ENCODE assay signal across 27 mouse cellular contexts in the genomic region with DNA sequence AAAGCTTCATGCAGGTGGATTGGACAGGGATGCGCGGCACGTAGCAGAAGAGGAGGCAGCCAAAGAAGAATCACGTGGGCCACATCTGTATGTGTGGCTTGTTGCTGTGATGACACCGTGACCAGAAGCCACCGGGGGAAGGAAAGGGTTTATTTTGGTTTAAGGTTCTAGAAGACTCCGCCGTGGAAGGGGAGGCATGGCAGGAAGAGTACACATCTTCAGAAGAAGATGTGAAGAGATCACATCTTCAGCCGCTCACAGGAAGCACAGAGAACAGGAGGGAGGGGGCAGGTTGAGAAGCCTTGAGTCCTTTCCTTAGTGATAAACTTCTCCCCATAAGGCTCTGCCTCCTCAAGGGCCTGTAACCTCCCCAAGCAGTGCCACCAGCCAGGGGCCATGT. TPM values are rescaled to one million over a fixed set of nuclear protein-coding genes. Genes with fewer than 3 reads are reported as not detected.
A peak's percentile ranks its signal among the peaks of the same experiment; 100 is the strongest.
DNase-seq lines count a peak whose midpoint lies in the region; ATAC-seq and TF ChIP-seq lines count a peak whose summit lies in the region.
"Had no signal": no experiment of that assay in that cellular context is flagged by ENCODE, and none has a peak within 500 bp of the region (broad histone marks: within the 10 kb centered on the region; RNA-seq: fewer than 3 reads in every experiment).

No protein-coding gene starts in this region.

- H3K4me2 ChIP-seq in midbrain, embryonic 14.5 days (ENCODE audit: low read length) = no peak overlapping the region
- H3K4me2 ChIP-seq: embryonic facial prominence, embryonic 13.5 days; forebrain, embryonic 15.5 days; heart, embryonic 13.5 days; hindbrain, embryonic 15.5 days; intestine, embryonic 15.5 days; limb, embryonic 13.5 days; liver, embryonic 11.5 days; midbrain, embryonic 12.5 days; neural tube, embryonic 15.5 days had no signal

- H3K9ac ChIP-seq in midbrain, embryonic 14.5 days (replicated peaks; ENCODE audit: low read length) = no peak overlapping the region
- H3K9ac ChIP-seq: embryonic facial prominence, embryonic 13.5 days; forebrain, embryonic 15.5 days; heart, embryonic 13.5 days; hindbrain, embryonic 15.5 days; intestine, embryonic 15.5 days; limb, embryonic 13.5 days; midbrain, embryonic 12.5 days; neural tube, embryonic 15.5 days had no signal

- no peaks in the 10 kb centered on the region for H3K9me3 ChIP-seq in midbrain, embryonic 14.5 days (ENCODE audit: control insufficient read depth, low read length)
- H3K9me3 ChIP-seq: embryonic facial prominence, embryonic 13.5 days; forebrain, embryonic 10.5 days; forebrain, embryonic 15.5 days; heart, embryonic 13.5 days; hindbrain, embryonic 15.5 days; intestine, embryonic 15.5 days; limb, embryonic 13.5 days; megakaryocyte, embryonic 14.5 days; midbrain, embryonic 12.5 days; neural tube, embryonic 15.5 days had no signal

- TF ChIP-seq POLR2A in spleen, adult 2 months (IDR thresholded peaks at IDR 0.05; ENCODE audit: low read depth, low read length) = no peak

- no peak for TF ChIP-seq CTCF in spleen, adult 2 months (IDR thresholded peaks at IDR 0.05; ENCODE audit: extremely low read depth, insufficient read depth, insufficient read length, insufficient replicate concordance)

- DNase-seq in spleen, adult 2 months (ENCODE audit: low read depth in 1 of 2, low spot score in 2 of 2) = no peak
- no peak for DNase-seq in spleen, postnatal 10 days (ENCODE audit: low spot score in 2 of 2)
- peak; percentile 72 for DNase-seq in CD4-positive, CD25-positive, alpha-beta regulatory T cell, adult 2 months (ENCODE audit: low read depth, low spot score)
- peak; percentile 76 for DNase-seq in induced T-regulatory cell, adult 2 months (ENCODE audit: low read depth)
- DNase-seq in thymus, postnatal 36 days = peak; percentile 31 to 48
- DNase-seq in midbrain, embryonic 14.5 days = no peak
- DNase-seq in cerebellum, postnatal 4 days (ENCODE audit: low spot score in 2 of 2) = no peak
- DNase-seq: adrenal gland, postnatal 14 days; cerebellum, adult 11-12 months; cerebellum, adult 9-11 months; heart, postnatal 10 days; kidney, adult 2 months; kidney, postnatal 36 days; lung, postnatal 4 days; right cerebral cortex, postnatal 25 days had no signal

- WGBS in spleen, adult 2 months = 61% methylated on average over 9 of the region's 9 CpGs
- WGBS in midbrain, embryonic 14.5 days = 95% methylated on average over 9 of the region's 9 CpGs

- peaks cover 19% of the 10 kb centered on the region; the same call in 1 of the 2 replicates for H3K4me1 ChIP-seq in spleen, adult 2 months (ENCODE audit: control insufficient read depth, insufficient read depth, insufficient read length)
- H3K4me1 ChIP-seq in midbrain, embryonic 14.5 days (ENCODE audit: control insufficient read depth, insufficient read depth, low read length) = no peaks in the 10 kb centered on the region

- H3K27ac ChIP-seq in spleen, adult 2 months (ENCODE audit: insufficient read depth, low read length) = peak overlapping the region; percentile 41; the same call in 1 of the 2 replicates
- no peak overlapping the region for H3K27ac ChIP-seq in midbrain, embryonic 14.5 days (replicated peaks; ENCODE audit: low read depth, low read length)
- H3K27ac ChIP-seq: embryonic facial prominence, embryonic 13.5 days; forebrain, embryonic 10.5 days; forebrain, embryonic 15.5 days; heart, embryonic 13.5 days; hindbrain, embryonic 15.5 days; intestine, embryonic 15.5 days; layer of hippocampus, adult 2 months; limb, embryonic 13.5 days; midbrain, embryonic 12.5 days; neural tube, embryonic 15.5 days had no signal

- H3K36me3 ChIP-seq in spleen, adult 2 months (ENCODE audit: control insufficient read depth, insufficient read depth, low read length) = peaks cover 8% of the 10 kb centered on the region
- no peaks in the 10 kb centered on the region for H3K36me3 ChIP-seq in midbrain, embryonic 14.5 days (ENCODE audit: control insufficient read depth, insufficient read depth, low read length)
- H3K36me3 ChIP-seq: embryonic facial prominence, embryonic 13.5 days; forebrain, embryonic 10.5 days; forebrain, embryonic 15.5 days; heart, embryonic 13.5 days; hindbrain, embryonic 15.5 days; intestine, embryonic 15.5 days; limb, embryonic 13.5 days; midbrain, embryonic 12.5 days; neural tube, embryonic 15.5 days had no signal

- no peak for ATAC-seq in midbrain, embryonic 14.5 days (ENCODE audit: low FRiP score, low TSS enrichment)
- ATAC-seq: forebrain, embryonic 15.5 days; intestine, embryonic 15.5 days had no signal

- H3K4me3 ChIP-seq in spleen, adult 2 months (ENCODE audit: extremely low read depth, insufficient read depth, insufficient read length) = no peak overlapping the region
- no peak overlapping the region for H3K4me3 ChIP-seq in midbrain, embryonic 14.5 days (replicated peaks; ENCODE audit: low read depth, low read length)
- H3K4me3 ChIP-seq: embryonic facial prominence, embryonic 13.5 days; forebrain, embryonic 10.5 days; forebrain, embryonic 15.5 days; heart, embryonic 13.5 days; hindbrain, embryonic 15.5 days; intestine, embryonic 15.5 days; layer of hippocampus, adult 2 months; limb, embryonic 13.5 days; megakaryocyte, embryonic 14.5 days; midbrain, embryonic 12.5 days; neural tube, embryonic 15.5 days had no signal

- no peaks in the 10 kb centered on the region for H3K27me3 ChIP-seq in spleen, adult 2 months (ENCODE audit: control insufficient read depth, insufficient read depth, low read length)
- H3K27me3 ChIP-seq in midbrain, embryonic 14.5 days (ENCODE audit: control insufficient read depth, insufficient read depth, low read length) = no peaks in the 10 kb centered on the region
- H3K27me3 ChIP-seq: embryonic facial prominence, embryonic 13.5 days; forebrain, embryonic 15.5 days; heart, embryonic 13.5 days; hindbrain, embryonic 15.5 days; intestine, embryonic 15.5 days; limb, embryonic 13.5 days; megakaryocyte, embryonic 14.5 days; neural tube, embryonic 15.5 days had no signal

RNA-seq across cellular contexts. Expression of a gene that starts 8.3 kb away (rescaled TPM):
- 189 and 209 TPM in 2 replicates for polyA plus RNA-seq in spleen, adult 2 months (2012; rRNA removed)
- 168 and 170 TPM in 2 replicates for polyA plus RNA-seq in midbrain, embryonic 14.5 days (2014; fragmentation: Nextera tagmentation; extraction: Ambion mirVana)

RNA-seq across cellular contexts. Expression of a gene that starts 11.2 kb away (rescaled TPM):
- 35.4 and 36.4 TPM in 2 replicates for polyA plus RNA-seq in spleen, adult 2 months (2012; rRNA removed)
- 1.1 and 2.4 TPM in 2 replicates for polyA plus RNA-seq in midbrain, embryonic 14.5 days (2014; fragmentation: Nextera tagmentation; extraction: Ambion mirVana)

RNA-seq across cellular contexts. Expression of a gene that starts 25.0 kb away (rescaled TPM):
- polyA plus RNA-seq in spleen, adult 2 months (2012; rRNA removed) = 101 and 108 TPM in 2 replicates
- polyA plus RNA-seq in midbrain, embryonic 14.5 days (2014; fragmentation: Nextera tagmentation; extraction: Ambion mirVana) = 62.4 and 78.1 TPM in 2 replicates

RNA-seq across cellular contexts. Expression of a gene that starts 32.7 kb away (rescaled TPM):
- 51.1 and 67.9 TPM in 2 replicates for polyA plus RNA-seq in spleen, adult 2 months (2012; rRNA removed)
- 55.9 and 66.2 TPM in 2 replicates for polyA plus RNA-seq in midbrain, embryonic 14.5 days (2014; fragmentation: Nextera tagmentation; extraction: Ambion mirVana)

RNA-seq across cellular contexts. Expression of a gene that starts 33.5 kb away (rescaled TPM):
- 48.4 and 53.3 TPM in 2 replicates for polyA plus RNA-seq in spleen, adult 2 months (2012; rRNA removed)
- polyA plus RNA-seq in midbrain, embryonic 14.5 days (2014; fragmentation: Nextera tagmentation; extraction: Ambion mirVana) = 104 and 110 TPM in 2 replicates

Comparison
In these comparisons a context has a peak if more than half of its experiments do, and no peak if none do; other contexts are left out.
1. DNase-seq: peak in CD4-positive, CD25-positive, alpha-beta regulatory T cell, adult 2 months (single experiment), induced T-regulatory cell, adult 2 months (single experiment) and thymus, postnatal 36 days (2 of 2); none in spleen, adult 2 months (0 of 2), spleen, postnatal 10 days (0 of 2), midbrain, embryonic 14.5 days (single experiment) and cerebellum, postnatal 4 days (0 of 2).
2. RNA of a gene that starts 11.2 kb away (polyA plus RNA-seq): 35.4 to 36.4 TPM in spleen, adult 2 months; 1.1 to 2.4 TPM in midbrain, embryonic 14.5 days; every median in the first group is over 10 times any median in the second.